Mouse (Mus musculus) midbrain, postnatal 0 days (tissue): Measurements from ENCODE around the gene Yipf3. TPM values are rescaled to one million over a fixed set of nuclear protein-coding genes. Genes with fewer than 3 reads are reported as not detected.

Source experiments
- ATAC-seq: fragments of 200-750 bp; cut with Nextera tagmentation; 2 replicates; pipeline ENCODE4 v1.8.0; 2017; ENCODE audit warnings: moderate number of reproducible peaks, mild to moderate bottlenecking, moderate TSS enrichment, moderate library complexity; ENCODE audit not compliant: low FRiP score
- DNase-seq: peaks from one replicate; pipeline ENCODE4 v3.0.0-alpha.2; 2015; ENCODE audit warnings: low spot score
- H3K27ac ChIP-seq: fragments of 300-500 bp; sonication (generic); 2 replicates; pipeline ENCODE4 v1.5.1; 2014; ENCODE audit warnings: low read depth, mild to moderate bottlenecking, low read length, mixed read lengths
- H3K27me3 ChIP-seq: fragments of 300-500 bp; sonication (generic); 2 replicates; pipeline ENCODE4 v1.6.1; 2014; ENCODE audit warnings: low read length, control low read depth, mixed read lengths; ENCODE audit not compliant: insufficient read depth
- H3K36me3 ChIP-seq: fragments of 300-500 bp; sonication (generic); 2 replicates; pipeline ENCODE4 v1.6.1; 2014; ENCODE audit warnings: low read length, control low read depth, mixed read lengths; ENCODE audit not compliant: insufficient read depth
- H3K4me1 ChIP-seq: fragments of 300-500 bp; sonication (generic); 2 replicates; pipeline ENCODE4 v1.6.1; 2014; ENCODE audit warnings: mild to moderate bottlenecking, control low read depth, antibody characterized with exemption, low read length, mixed read lengths; ENCODE audit not compliant: insufficient read depth
- H3K4me2 ChIP-seq: fragments of 300-500 bp; sonication (generic); 2 replicates; pipeline ENCODE4 v1.6.1; 2014; ENCODE audit warnings: low read depth, mild to moderate bottlenecking, low read length, mixed read lengths; ENCODE audit not compliant: poor library complexity, severe bottlenecking
- H3K4me3 ChIP-seq: fragments of 300-500 bp; sonication (generic); 2 replicates; pipeline ENCODE4 v1.5.1; 2014; ENCODE audit warnings: low read depth, mild to moderate bottlenecking, low read length, moderate library complexity
- H3K9ac ChIP-seq: fragments of 300-500 bp; sonication (generic); replicated peaks from 2 replicates; pipeline ENCODE4 v1.6.1; 2014; ENCODE audit warnings: mild to moderate bottlenecking, low read length, moderate library complexity, mixed read lengths; ENCODE audit not compliant: poor library complexity, severe bottlenecking
- H3K9me3 ChIP-seq: fragments of 300-500 bp; sonication (generic); 2 replicates; pipeline ENCODE4 v1.6.1; 2016; ENCODE audit warnings: low read length, control low read depth
- CTCF ChIP-seq: IDR thresholded peaks from 2 replicates; pipeline ENCODE4 v1.5.1; 2016; ENCODE audit warnings: antibody characterized with exemption, mild to moderate bottlenecking
- WGBS: fragments of 180-500 bp; shearing (Covaris S2); extraction: QIAGEN DNeasy Blood & Tissue Kit; methylation state at CpG from one replicate; pipeline ENCODE4 v1.1.7; 2014; 5-methylcytosine and 5-hydroxymethylcytosine counted together
- polyA plus RNA-seq: library from polyadenylated mRNA; unstranded; fragments of >200 nt; fragmentation: Nextera tagmentation; extraction: Ambion mirVana; gene quantifications from 2 replicates; pipeline ENCODE4 v1.2.1, GENCODE M21; 2015
- total RNA-seq: library from RNA; depleted of rRNA; stranded (reverse); fragments of >200 nt; gene quantifications from 2 replicates; pipeline ENCODE4 v1.2.3, GENCODE M21; 2014

Gene Yipf3
- total and polyA plus RNA-seq, 2 experiments from 2014 or later, result 18.9 to 70.6 TPM

- peaks cover 87% of the 10 kb centered on the region for H3K36me3 ChIP-seq
- 97% methylated on average over 3 of the region's 3 CpGs for WGBS
These were observed 26.3 kb upstream of the Yipf3 start for GRCm38 (mm10) chr17:46221601-46222000.

GRCm38 (mm10) chr17:46227576-46227975 lies 20.3 kb upstream of the Yipf3 start:
- WGBS, result 93% methylated on average over 7 of the region's 7 CpGs

More at GRCm38 (mm10) chr17:46221601-46222000, 26.3 kb upstream of the Yipf3 start:
- no peak for TF ChIP-seq CTCF
- H3K4me1 ChIP-seq, result no peaks in the 10 kb centered on the region
- H3K27ac ChIP-seq, result no peak overlapping the region
- DNase-seq, result no peak
- ATAC-seq, result no peak
- no peaks in the 10 kb centered on the region for H3K9me3 ChIP-seq
- no peak overlapping the region for H3K4me3 ChIP-seq
- H3K27me3 ChIP-seq, result no peaks in the 10 kb centered on the region
- no peak overlapping the region for H3K4me2 ChIP-seq
- H3K9ac ChIP-seq, result no peak overlapping the region

GRCm38 (mm10) chr17:46236067-46236466 lies 11.8 kb upstream of the Yipf3 start:
- 88% methylated on average over 1 of the region's 1 CpGs for WGBS
- Histone ChIP-seq H3K27ac (no peak overlapping the region), H3K27me3 (no peaks in the 10 kb centered on the region), H3K36me3 (peaks cover 50% of the 10 kb centered on the region), H3K4me1 (no peaks in the 10 kb centered on the region), H3K9me3 (no peaks in the 10 kb centered on the region), H3K4me2 (no peak overlapping the region), H3K4me3 (no peak overlapping the region), H3K9ac (no peak overlapping the region)
- no peak for DNase-seq
- TF ChIP-seq CTCF, result no peak
- ATAC-seq, result no peak

More at GRCm38 (mm10) chr17:46227576-46227975, 20.3 kb upstream of the Yipf3 start:
- Histone ChIP-seq H3K4me3 (no peak overlapping the region), H3K27ac (no peak overlapping the region), H3K36me3 (peaks cover 80% of the 10 kb centered on the region), H3K4me1 (no peaks in the 10 kb centered on the region), H3K9ac (no peak overlapping the region), H3K27me3 (no peaks in the 10 kb centered on the region), H3K9me3 (no peaks in the 10 kb centered on the region), H3K4me2 (no peak overlapping the region)
- DNase-seq, result no peak
- ATAC-seq, result no peak
- no peak for TF ChIP-seq CTCF

GRCm38 (mm10) chr17:46237079-46237478 lies 10.8 kb upstream of the Yipf3 start:
- 96% methylated on average over 6 of the region's 6 CpGs for WGBS
- H3K4me2 ChIP-seq, result no peak overlapping the region
- peaks cover 58% of the 10 kb centered on the region for H3K36me3 ChIP-seq
- H3K9ac ChIP-seq, result no peak overlapping the region
- no peaks in the 10 kb centered on the region for H3K9me3 ChIP-seq
- ATAC-seq, result no peak
- TF ChIP-seq CTCF, result no peak
- H3K4me1 ChIP-seq, result no peaks in the 10 kb centered on the region
- H3K4me3 ChIP-seq, result no peak overlapping the region
- H3K27ac ChIP-seq, result no peak overlapping the region
- H3K27me3 ChIP-seq, result no peaks in the 10 kb centered on the region
- no peak for DNase-seq

GRCm38 (mm10) chr17:46237480-46237879 lies 10.4 kb upstream of the Yipf3 start:
- ATAC-seq (no peak), DNase-seq (no peak)
- peaks cover 63% of the 10 kb centered on the region for H3K36me3 ChIP-seq
- WGBS, result 83% methylated on average over 5 of the region's 5 CpGs
- no peak overlapping the region for H3K4me3 ChIP-seq
- no peak for TF ChIP-seq CTCF
- no peaks in the 10 kb centered on the region for H3K27me3 ChIP-seq
- no peaks in the 10 kb centered on the region for H3K9me3 ChIP-seq
- H3K4me2 ChIP-seq, result no peak overlapping the region
- no peaks in the 10 kb centered on the region for H3K4me1 ChIP-seq
- no peak overlapping the region for H3K27ac ChIP-seq
- H3K9ac ChIP-seq, result no peak overlapping the region

- Histone ChIP-seq H3K9ac (no peak overlapping the region), H3K9me3 (no peaks in the 10 kb centered on the region), H3K4me3 (no peak overlapping the region), H3K27ac (no peak overlapping the region), H3K4me1 (no peaks in the 10 kb centered on the region), H3K4me2 (no peak overlapping the region), H3K36me3 (peaks cover 73% of the 10 kb centered on the region), H3K27me3 (no peaks in the 10 kb centered on the region)
- ATAC-seq (no peak), DNase-seq (no peak)
- no peak for TF ChIP-seq CTCF
- WGBS, result 93% methylated on average over 15 of the region's 15 CpGs
These were observed 8.3 kb upstream of the Yipf3 start for GRCm38 (mm10) chr17:46239516-46240114.
